Mouse (Mus musculus): ENCODE measurements at regions not wholly inside any gene's neighbourhood (a gene's known extent, or its start where the extent isn't known, plus 50 kb on each side); places are given as distances from the start of the nearest gene placed in this dataset.
"Not testable (repeated sequence)": the region's sequence is repeated elsewhere in the genome, so short reads cannot be mapped to it uniquely, and the experiment has no call there.

GRCm38 (mm10) chr12:107178676-107179075 lies 309.8 kb upstream of the 3110018I06Rik start:
- H3K9ac ChIP-seq (replicated peaks) = no peak overlapping the region
- no peaks in the 10 kb centered on the region for H3K9me3 ChIP-seq
- no peak overlapping the region for H3K4me2 ChIP-seq (replicated peaks)
- no peak overlapping the region for H3K27ac ChIP-seq (replicated peaks)
- ATAC-seq (ENCODE audit: low FRiP score, low read depth) = no peak
- H3K27me3 ChIP-seq = no peaks in the 10 kb centered on the region
- H3K36me3 ChIP-seq = no peaks in the 10 kb centered on the region
- H3K4me1 ChIP-seq = peaks cover 3% of the 10 kb centered on the region; the same call in 1 of the 2 replicates
- no peak overlapping the region for H3K4me3 ChIP-seq
- WGBS = 72% methylated on average over 6 of the region's 6 CpGs

GRCm38 (mm10) chr12:107180501-107180900 lies 307.9 kb upstream of the 3110018I06Rik start:
- 91% methylated on average over 3 of the region's 3 CpGs for WGBS
- Histone ChIP-seq H3K4me3 (no peak overlapping the region), H3K9me3 (no peaks in the 10 kb centered on the region), H3K9ac (replicated peaks) (no peak overlapping the region), H3K27me3 (no peaks in the 10 kb centered on the region), H3K4me2 (replicated peaks) (no peak overlapping the region), H3K36me3 (no peaks in the 10 kb centered on the region), H3K27ac (replicated peaks) (no peak overlapping the region), H3K4me1 (peaks cover 10% of the 10 kb centered on the region; the same call in 1 of the 2 replicates)
- ATAC-seq (ENCODE audit: low FRiP score, low read depth) = no peak

GRCm38 (mm10) chr12:107181291-107181690 lies 307.1 kb upstream of the 3110018I06Rik start:
- H3K9me3 ChIP-seq = no peaks in the 10 kb centered on the region
- 88% methylated on average over 9 of the region's 9 CpGs for WGBS
- no peaks in the 10 kb centered on the region for H3K36me3 ChIP-seq
- no peak overlapping the region for H3K9ac ChIP-seq (replicated peaks)
- H3K27me3 ChIP-seq = no peaks in the 10 kb centered on the region
- H3K4me3 ChIP-seq = no peak overlapping the region
- no peak overlapping the region for H3K27ac ChIP-seq (replicated peaks)
- H3K4me2 ChIP-seq (replicated peaks) = no peak overlapping the region
- H3K4me1 ChIP-seq = peaks cover 10% of the 10 kb centered on the region; the same call in 1 of the 2 replicates
- ATAC-seq (ENCODE audit: low FRiP score, low read depth) = no peak

GRCm38 (mm10) chr12:107182091-107182655 lies 306.3 kb upstream of the 3110018I06Rik start:
- Histone ChIP-seq H3K9ac (replicated peaks) (no peak overlapping the region), H3K36me3 (no peaks in the 10 kb centered on the region), H3K4me3 (no peak overlapping the region), H3K9me3 (no peaks in the 10 kb centered on the region), H3K27me3 (no peaks in the 10 kb centered on the region), H3K4me2 (replicated peaks) (no peak overlapping the region), H3K27ac (replicated peaks) (no peak overlapping the region), H3K4me1 (peaks cover 10% of the 10 kb centered on the region; the same call in 1 of the 2 replicates)
- no peak for ATAC-seq (ENCODE audit: low FRiP score, low read depth)
- 91% methylated on average over 18 of the region's 18 CpGs for WGBS

- 0 out of 2 replicates have a peak, but pooled peaks have one; percentile 34 for ATAC-seq (ENCODE audit: low FRiP score, low read depth)
- Histone ChIP-seq H3K4me2 (replicated peaks) (peak overlapping the region; percentile 21; the same call in 1 of the 2 replicates), H3K36me3 (no peaks in the 10 kb centered on the region), H3K4me3 (no peak overlapping the region), H3K27me3 (no peaks in the 10 kb centered on the region), H3K9ac (replicated peaks) (no peak overlapping the region), H3K27ac (replicated peaks) (no peak overlapping the region), H3K4me1 (peaks cover 10% of the 10 kb centered on the region; the same call in 1 of the 2 replicates), H3K9me3 (no peaks in the 10 kb centered on the region)
- 49% methylated on average over 9 of the region's 9 CpGs for WGBS
Observed at GRCm38 (mm10) chr12:107183283-107183682, 305.1 kb upstream of the 3110018I06Rik start.

GRCm38 (mm10) chr12:107184426-107184825 lies 304.0 kb upstream of the 3110018I06Rik start:
- no peak overlapping the region for H3K4me3 ChIP-seq
- H3K4me1 ChIP-seq = peaks cover 10% of the 10 kb centered on the region; the same call in 1 of the 2 replicates
- no peak overlapping the region for H3K9ac ChIP-seq (replicated peaks)
- 53% methylated on average over 3 of the region's 3 CpGs for WGBS
- H3K4me2 ChIP-seq (replicated peaks) = no peak overlapping the region
- no peaks in the 10 kb centered on the region for H3K9me3 ChIP-seq
- no peak for ATAC-seq (ENCODE audit: low FRiP score, low read depth)
- H3K27me3 ChIP-seq = no peaks in the 10 kb centered on the region
- H3K27ac ChIP-seq (replicated peaks) = no peak overlapping the region
- no peaks in the 10 kb centered on the region for H3K36me3 ChIP-seq

GRCm38 (mm10) chr12:107186361-107186760 lies 302.1 kb upstream of the 3110018I06Rik start:
- 83% methylated on average over 6 of the region's 6 CpGs for WGBS

GRCm38 (mm10) chr12:107188055-107188454 lies 300.4 kb upstream of the 3110018I06Rik start:
- Histone ChIP-seq H3K4me2 (replicated peaks) (no peak overlapping the region), H3K4me3 (no peak overlapping the region), H3K27ac (replicated peaks) (no peak overlapping the region), H3K9ac (replicated peaks) (no peak overlapping the region), H3K27me3 (no peaks in the 10 kb centered on the region), H3K9me3 (no peaks in the 10 kb centered on the region), H3K36me3 (no peaks in the 10 kb centered on the region), H3K4me1 (peaks cover 10% of the 10 kb centered on the region; the same call in 1 of the 2 replicates)
- WGBS = 89% methylated on average over 5 of the region's 5 CpGs
- ATAC-seq (ENCODE audit: low FRiP score, low read depth) = no peak

More at GRCm38 (mm10) chr12:107186361-107186760, 302.1 kb upstream of the 3110018I06Rik start:
- H3K4me3 ChIP-seq = no peak overlapping the region
- no peaks in the 10 kb centered on the region for H3K27me3 ChIP-seq
- no peaks in the 10 kb centered on the region for H3K36me3 ChIP-seq
- H3K4me2 ChIP-seq (replicated peaks) = no peak overlapping the region
- no peak for ATAC-seq (ENCODE audit: low FRiP score, low read depth)
- peaks cover 10% of the 10 kb centered on the region; the same call in 1 of the 2 replicates for H3K4me1 ChIP-seq
- no peak overlapping the region for H3K9ac ChIP-seq (replicated peaks)
- H3K9me3 ChIP-seq = no peaks in the 10 kb centered on the region
- H3K27ac ChIP-seq (replicated peaks) = no peak overlapping the region

- H3K9me3 ChIP-seq = no peaks in the 10 kb centered on the region
- H3K4me1 ChIP-seq = no peaks in the 10 kb centered on the region
- no peaks in the 10 kb centered on the region for H3K27me3 ChIP-seq
- no peak overlapping the region for H3K4me3 ChIP-seq
- H3K27ac ChIP-seq (replicated peaks) = no peak overlapping the region
- no peak overlapping the region for H3K9ac ChIP-seq (replicated peaks)
- H3K4me2 ChIP-seq (replicated peaks) = no peak overlapping the region
- 94% methylated on average over 2 of the region's 2 CpGs for WGBS
- no peaks in the 10 kb centered on the region for H3K36me3 ChIP-seq
- ATAC-seq (ENCODE audit: low FRiP score, low read depth) = no peak
Observed at GRCm38 (mm10) chr12:107198389-107199018, 289.9 kb upstream of the 3110018I06Rik start.

GRCm38 (mm10) chr12:107200903-107201302 lies 287.5 kb upstream of the 3110018I06Rik start:
- no peak for ATAC-seq (ENCODE audit: low FRiP score, low read depth)
- Histone ChIP-seq H3K36me3 (no peaks in the 10 kb centered on the region), H3K9me3 (no peaks in the 10 kb centered on the region), H3K4me3 (no peak overlapping the region), H3K9ac (replicated peaks) (no peak overlapping the region), H3K4me2 (replicated peaks) (no peak overlapping the region), H3K4me1 (no peaks in the 10 kb centered on the region), H3K27me3 (no peaks in the 10 kb centered on the region), H3K27ac (replicated peaks) (no peak overlapping the region)
- WGBS = 76% methylated on average over 4 of the region's 4 CpGs

GRCm38 (mm10) chr12:107208826-107209225 lies 279.6 kb upstream of the 3110018I06Rik start:
- H3K27ac ChIP-seq (replicated peaks); H3K4me1 ChIP-seq; H3K9ac ChIP-seq (replicated peaks); H3K9me3 ChIP-seq; ATAC-seq (ENCODE audit: low FRiP score, low read depth); H3K4me3 ChIP-seq; H3K36me3 ChIP-seq; H3K4me2 ChIP-seq (replicated peaks); H3K27me3 ChIP-seq: not testable (repeated sequence)
- 74% methylated on average over 6 of the region's 6 CpGs for WGBS

GRCm38 (mm10) chr12:107212826-107213225 lies 275.6 kb upstream of the 3110018I06Rik start:
- H3K36me3 ChIP-seq = no peaks in the 10 kb centered on the region
- no peaks in the 10 kb centered on the region for H3K9me3 ChIP-seq
- no peak overlapping the region for H3K4me2 ChIP-seq (replicated peaks)
- H3K27ac ChIP-seq (replicated peaks) = no peak overlapping the region
- no peak for ATAC-seq (ENCODE audit: low FRiP score, low read depth)
- H3K9ac ChIP-seq (replicated peaks) = no peak overlapping the region
- no peaks in the 10 kb centered on the region for H3K27me3 ChIP-seq
- H3K4me3 ChIP-seq = no peak overlapping the region
- peaks cover 11% of the 10 kb centered on the region for H3K4me1 ChIP-seq
- 93% methylated on average over 10 of the region's 10 CpGs for WGBS

All from midbrain, embryonic 12.5 days (tissue).